11 mouse cellular contexts compared by ENCODE assay signal in the genomic region with DNA sequence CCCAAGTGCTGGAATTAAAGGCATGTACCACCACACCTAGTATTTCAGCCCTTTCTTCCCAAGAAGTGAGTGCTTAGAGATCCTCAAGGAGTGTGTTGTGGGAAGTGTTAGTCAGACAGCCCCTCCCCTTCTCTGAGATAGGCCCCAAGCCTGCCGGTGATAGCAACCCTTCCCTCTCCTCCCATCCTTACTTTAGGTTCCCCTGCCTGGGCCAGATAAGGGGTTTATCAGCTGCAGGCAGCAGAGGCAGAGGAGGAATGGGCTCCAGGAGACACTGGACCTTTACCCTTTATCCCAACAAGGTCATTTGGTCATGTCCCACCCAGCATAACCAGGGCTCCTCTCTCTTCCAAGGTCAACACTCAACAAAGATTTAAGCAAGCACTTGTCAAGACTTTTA. TPM values are rescaled to one million over a fixed set of nuclear protein-coding genes. Genes with fewer than 3 reads are reported as not detected.
A peak's percentile ranks its signal among the peaks of the same experiment; 100 is the strongest.
DNase-seq lines count a peak whose midpoint lies in the region; ATAC-seq lines count a peak whose summit lies in the region.
"Had no signal": no experiment of that assay in that cellular context is flagged by ENCODE, and none has a peak within 500 bp of the region (broad histone marks: within the 10 kb centered on the region; RNA-seq: fewer than 3 reads in every experiment).

No protein-coding gene starts in this region.

- H3K4me1 ChIP-seq in forebrain, embryonic 11.5 days (replicated peaks; ENCODE audit: control insufficient read depth, insufficient read depth, low read length), result peaks cover 6% of the 10 kb centered on the region; the same call in 1 of the 2 replicates
- H3K4me1 ChIP-seq in forebrain, embryonic 10.5 days, result peaks cover 23% of the 10 kb centered on the region
- H3K4me1 ChIP-seq in liver, embryonic 16.5 days (ENCODE audit: control insufficient read depth, low read depth, low read length), result peaks cover 47% of the 10 kb centered on the region
- H3K4me1 ChIP-seq in forebrain, embryonic 14.5 days (ENCODE audit: control insufficient read depth, insufficient read depth, low read length), result peaks cover 4% of the 10 kb centered on the region

- no peak overlapping the region for H3K27ac ChIP-seq in forebrain, embryonic 11.5 days (ENCODE audit: low read depth, low read length)
- no peak overlapping the region for H3K27ac ChIP-seq in forebrain, embryonic 10.5 days
- peak overlapping the region; percentile 99 for H3K27ac ChIP-seq in liver, embryonic 16.5 days (ENCODE audit: low read length)
- H3K27ac ChIP-seq in forebrain, embryonic 14.5 days (ENCODE audit: low read depth, low read length), result no peak overlapping the region

- H3K27me3 ChIP-seq in forebrain, embryonic 11.5 days (ENCODE audit: control insufficient read depth, insufficient read depth, low read length), result peaks cover 2% of the 10 kb centered on the region; the same call in 1 of the 2 replicates
- H3K27me3 ChIP-seq in forebrain, embryonic 10.5 days (ENCODE audit: poor library complexity, severe bottlenecking), result peaks cover 29% of the 10 kb centered on the region
- H3K27me3 ChIP-seq in liver, embryonic 16.5 days (ENCODE audit: control insufficient read depth, insufficient read depth, low read depth, low read length), result no peaks in the 10 kb centered on the region
- no peaks in the 10 kb centered on the region for H3K27me3 ChIP-seq in forebrain, embryonic 14.5 days (replicated peaks; ENCODE audit: control insufficient read depth, insufficient read depth, low read length)

- H3K4me3 ChIP-seq in forebrain, embryonic 11.5 days (ENCODE audit: low read depth, low read length), result no peak overlapping the region
- no peak overlapping the region for H3K4me3 ChIP-seq in forebrain, embryonic 10.5 days
- H3K4me3 ChIP-seq in liver, embryonic 16.5 days (ENCODE audit: low read depth, low read length), result peak overlapping the region; percentile 76
- no peak overlapping the region for H3K4me3 ChIP-seq in forebrain, embryonic 14.5 days (ENCODE audit: low read depth, low read length)

- DNase-seq in forebrain, embryonic 11.5 days (ENCODE audit: low spot score), result peak; percentile 52
- no peak for DNase-seq in forebrain, embryonic 10.5 days (ENCODE audit: extremely low spot score, low spot score)
- peak; percentile 79 for DNase-seq in spleen, adult 12 weeks (ENCODE audit: low spot score)
- DNase-seq in spleen, adult 18-20 months, result no peak
- no peak for DNase-seq in thymus, postnatal 4 days
- no peak for DNase-seq in cerebellum, adult 9-11 months
- no peak for DNase-seq in forebrain, embryonic 14.5 days (ENCODE audit: low spot score)
- DNase-seq: kidney, postnatal 14 days; layer of hippocampus, postnatal 36 days had no signal

- H3K9ac ChIP-seq in forebrain, embryonic 11.5 days (ENCODE audit: low read length), result no peak overlapping the region
- H3K9ac ChIP-seq in liver, embryonic 16.5 days (ENCODE audit: low read depth, low read length), result peak overlapping the region; percentile 90
- H3K9ac ChIP-seq in forebrain, embryonic 14.5 days (ENCODE audit: low read length), result no peak overlapping the region

- ATAC-seq in forebrain, embryonic 11.5 days (replicated peaks; ENCODE audit: low FRiP score), result no peak
- ATAC-seq in liver, embryonic 16.5 days (ENCODE audit: low read depth), result peak; percentile 81
- ATAC-seq in forebrain, embryonic 14.5 days, result no peak

- no peaks in the 10 kb centered on the region for H3K9me3 ChIP-seq in forebrain, embryonic 11.5 days (ENCODE audit: control insufficient read depth, low read length)
- no peaks in the 10 kb centered on the region for H3K9me3 ChIP-seq in forebrain, embryonic 10.5 days
- no peaks in the 10 kb centered on the region for H3K9me3 ChIP-seq in liver, embryonic 16.5 days (replicated peaks; ENCODE audit: control insufficient read depth, low read length)
- H3K9me3 ChIP-seq in forebrain, embryonic 14.5 days (replicated peaks; ENCODE audit: control insufficient read depth, low read length), result no peaks in the 10 kb centered on the region

- WGBS in forebrain, embryonic 11.5 days, result 87% methylated on average over 1 of the region's 1 CpGs
- WGBS in forebrain, embryonic 10.5 days, result 96% methylated on average over 1 of the region's 1 CpGs
- 9% methylated on average over 1 of the region's 1 CpGs for WGBS in liver, embryonic 16.5 days (ENCODE audit: insufficient replicate concordance)
- WGBS in forebrain, embryonic 14.5 days, result 94% methylated on average over 1 of the region's 1 CpGs

- no peak overlapping the region for H3K4me2 ChIP-seq in forebrain, embryonic 11.5 days (ENCODE audit: low read depth, low read length, severe bottlenecking)
- H3K4me2 ChIP-seq in liver, embryonic 16.5 days (ENCODE audit: low read depth, low read length), result peak overlapping the region; percentile 90
- no peak overlapping the region for H3K4me2 ChIP-seq in forebrain, embryonic 14.5 days (ENCODE audit: low read length)

- peaks cover 20% of the 10 kb centered on the region for H3K36me3 ChIP-seq in forebrain, embryonic 11.5 days (ENCODE audit: control insufficient read depth, insufficient read depth, low read length)
- H3K36me3 ChIP-seq in forebrain, embryonic 10.5 days (replicated peaks), result peaks cover 38% of the 10 kb centered on the region
- H3K36me3 ChIP-seq in liver, embryonic 16.5 days (ENCODE audit: control insufficient read depth, insufficient read depth), result peaks cover 54% of the 10 kb centered on the region
- H3K36me3 ChIP-seq in forebrain, embryonic 14.5 days (ENCODE audit: control insufficient read depth, insufficient read depth, low read length), result peaks cover 30% of the 10 kb centered on the region

RNA-seq across cellular contexts. Expression of a gene that starts 6.6 kb away (rescaled TPM):
- polyA plus RNA-seq in forebrain, embryonic 11.5 days (2014; fragmentation: Nextera tagmentation; extraction: Ambion mirVana), result 6.6 and 7.6 TPM in 2 replicates
- 5.5 and 8.3 TPM in 2 replicates for polyA plus RNA-seq in forebrain, embryonic 10.5 days (2016; fragmentation: Nextera tagmentation; extraction: Ambion mirVana)
- polyA plus RNA-seq in liver, embryonic 16.5 days (2015; fragmentation: Nextera tagmentation; extraction: Ambion mirVana), result 202 and 220 TPM in 2 replicates
- 0.42 and 1.1 TPM in 2 replicates for polyA plus RNA-seq in forebrain, embryonic 14.5 days (2014; fragmentation: Nextera tagmentation; extraction: Ambion mirVana)

RNA-seq across cellular contexts. Expression of a gene that starts 11.4 kb away (rescaled TPM):
- polyA plus RNA-seq in forebrain, embryonic 11.5 days (2014; fragmentation: Nextera tagmentation; extraction: Ambion mirVana), result 1,395 and 1,473 TPM in 2 replicates
- 1,920 and 1,979 TPM in 2 replicates for polyA plus RNA-seq in forebrain, embryonic 10.5 days (2016; fragmentation: Nextera tagmentation; extraction: Ambion mirVana)
- 174 and 193 TPM in 2 replicates for polyA plus RNA-seq in liver, embryonic 16.5 days (2015; fragmentation: Nextera tagmentation; extraction: Ambion mirVana)
- 790 and 857 TPM in 2 replicates for polyA plus RNA-seq in forebrain, embryonic 14.5 days (2014; fragmentation: Nextera tagmentation; extraction: Ambion mirVana)

RNA-seq across cellular contexts. Expression of a gene that starts 12.0 kb away (rescaled TPM):
- 214 and 221 TPM in 2 replicates for polyA plus RNA-seq in forebrain, embryonic 11.5 days (2014; fragmentation: Nextera tagmentation; extraction: Ambion mirVana)
- 212 and 221 TPM in 2 replicates for polyA plus RNA-seq in forebrain, embryonic 10.5 days (2016; fragmentation: Nextera tagmentation; extraction: Ambion mirVana)
- polyA plus RNA-seq in liver, embryonic 16.5 days (2015; fragmentation: Nextera tagmentation; extraction: Ambion mirVana), result 40.6 and 45.9 TPM in 2 replicates
- polyA plus RNA-seq in forebrain, embryonic 14.5 days (2014; fragmentation: Nextera tagmentation; extraction: Ambion mirVana), result 154 and 164 TPM in 2 replicates

RNA-seq across cellular contexts. Expression of a gene that starts 20.9 kb away (rescaled TPM):
- 265 TPM in 2 replicates for polyA plus RNA-seq in forebrain, embryonic 11.5 days (2014; fragmentation: Nextera tagmentation; extraction: Ambion mirVana)
- 279 and 280 TPM in 2 replicates for polyA plus RNA-seq in forebrain, embryonic 10.5 days (2016; fragmentation: Nextera tagmentation; extraction: Ambion mirVana)
- 194 TPM in 2 replicates for polyA plus RNA-seq in liver, embryonic 16.5 days (2015; fragmentation: Nextera tagmentation; extraction: Ambion mirVana)
- 261 and 271 TPM in 2 replicates for polyA plus RNA-seq in forebrain, embryonic 14.5 days (2014; fragmentation: Nextera tagmentation; extraction: Ambion mirVana)

RNA-seq across cellular contexts. Expression of a gene that starts 58.8 kb away (rescaled TPM):
- polyA plus RNA-seq in forebrain, embryonic 11.5 days (2014; fragmentation: Nextera tagmentation; extraction: Ambion mirVana), result not detected in 2 replicates
- polyA plus RNA-seq in forebrain, embryonic 10.5 days (2016; fragmentation: Nextera tagmentation; extraction: Ambion mirVana), result 0.14 and 0.36 TPM in 2 replicates
- 1.0 and 1.1 TPM in 2 replicates for polyA plus RNA-seq in liver, embryonic 16.5 days (2015; fragmentation: Nextera tagmentation; extraction: Ambion mirVana)
- 0.39 and 0.47 TPM in 2 replicates for polyA plus RNA-seq in forebrain, embryonic 14.5 days (2014; fragmentation: Nextera tagmentation; extraction: Ambion mirVana)
- polyA plus RNA-seq: urinary bladder, adult 2 months had no signal

Comparison
In these comparisons a context has a peak if more than half of its experiments do, and no peak if none do; other contexts are left out.
1. DNase-seq: peak in forebrain, embryonic 11.5 days (single experiment) and spleen, adult 12 weeks (single experiment); none in forebrain, embryonic 10.5 days (single experiment), spleen, adult 18-20 months (0 of 2), thymus, postnatal 4 days (single experiment), cerebellum, adult 9-11 months (single experiment) and forebrain, embryonic 14.5 days (single experiment).
2. RNA of a gene that starts 6.6 kb away (polyA plus RNA-seq): 202 to 220 TPM in liver, embryonic 16.5 days; 5.5 to 8.3 TPM in forebrain, embryonic 10.5 days, 6.6 to 7.6 TPM in forebrain, embryonic 11.5 days and 0.42 to 1.1 TPM in forebrain, embryonic 14.5 days; every median in the first group is over 10 times any median in the second.